Mouse (Mus musculus) mouse trophoblast stem cell (cell line): ENCODE results near the gene Zfp9.

ENCODE experiments used
- in situ Hi-C, 2 experiments: fragments of 300-500 bp; cut with MseI, MboI; formaldehyde crosslinking; loops; 2 replicates in 1 of 2; 3 replicates in 1 of 2; pipeline ENCODE4 v1.15.1; 2025

Zfp9 gene

DNA sequence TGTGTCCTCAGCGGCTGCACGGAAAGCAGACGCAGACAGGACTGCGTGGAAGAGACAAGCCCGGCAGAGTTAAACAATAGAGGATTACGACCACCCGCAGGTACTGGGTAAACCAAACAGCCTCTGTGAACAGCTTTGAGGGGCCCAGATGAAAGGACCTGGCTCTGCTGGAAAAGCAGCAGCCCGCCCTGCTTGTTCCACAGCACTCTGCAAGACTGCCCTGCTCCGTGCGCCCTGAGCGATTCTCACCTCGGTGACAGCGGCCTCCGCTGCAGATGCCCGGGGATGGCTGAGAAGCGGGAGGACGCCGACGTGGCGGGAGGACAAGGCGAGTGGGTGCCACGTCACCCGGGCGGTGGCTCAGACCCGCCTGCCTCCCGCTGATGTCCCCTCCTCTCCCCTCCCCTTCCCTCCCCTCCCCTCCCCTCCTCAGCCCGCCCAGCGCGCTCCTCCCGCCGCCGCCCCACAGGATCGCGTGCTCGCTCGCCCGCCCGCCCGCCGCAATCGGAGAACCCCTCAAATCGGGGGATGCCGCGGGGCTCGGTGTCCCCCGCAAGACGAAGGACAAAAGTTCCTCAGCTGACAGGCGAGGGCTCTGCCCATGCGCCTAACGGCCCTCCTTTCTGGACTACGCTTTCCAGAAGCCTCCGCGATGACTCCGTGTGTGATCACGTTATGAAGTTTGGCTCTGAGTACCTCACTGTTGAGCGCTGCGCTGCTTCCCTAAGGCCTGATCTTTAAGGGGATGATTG is at the start of gene Zfp9:
TSS of gene Zfp9 (minus strand) at position 364 of the 752 bp plus-strand sequence.
- in situ Hi-C loops, result no loop called here

DNA sequence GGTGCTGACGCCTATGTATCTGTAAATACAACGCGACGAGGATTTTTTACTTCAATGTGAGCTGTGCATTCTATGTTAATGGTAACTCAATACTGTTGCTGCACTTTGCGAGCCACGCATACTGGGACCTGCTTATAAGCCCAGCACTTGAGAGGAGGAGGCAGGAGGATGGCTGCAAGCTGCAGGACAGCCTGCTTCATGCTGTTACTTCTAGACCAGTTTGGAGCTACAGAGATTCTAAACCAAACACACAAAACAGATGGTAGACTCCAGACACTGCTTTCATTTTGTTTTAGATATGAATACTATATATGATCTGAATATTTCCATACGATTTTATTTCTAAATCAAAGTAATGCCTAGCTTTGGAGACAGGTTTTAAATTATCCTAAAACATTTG is 41.5 kb upstream of the Zfp9 start:
- in situ Hi-C loops, result no loop called here

DNA sequence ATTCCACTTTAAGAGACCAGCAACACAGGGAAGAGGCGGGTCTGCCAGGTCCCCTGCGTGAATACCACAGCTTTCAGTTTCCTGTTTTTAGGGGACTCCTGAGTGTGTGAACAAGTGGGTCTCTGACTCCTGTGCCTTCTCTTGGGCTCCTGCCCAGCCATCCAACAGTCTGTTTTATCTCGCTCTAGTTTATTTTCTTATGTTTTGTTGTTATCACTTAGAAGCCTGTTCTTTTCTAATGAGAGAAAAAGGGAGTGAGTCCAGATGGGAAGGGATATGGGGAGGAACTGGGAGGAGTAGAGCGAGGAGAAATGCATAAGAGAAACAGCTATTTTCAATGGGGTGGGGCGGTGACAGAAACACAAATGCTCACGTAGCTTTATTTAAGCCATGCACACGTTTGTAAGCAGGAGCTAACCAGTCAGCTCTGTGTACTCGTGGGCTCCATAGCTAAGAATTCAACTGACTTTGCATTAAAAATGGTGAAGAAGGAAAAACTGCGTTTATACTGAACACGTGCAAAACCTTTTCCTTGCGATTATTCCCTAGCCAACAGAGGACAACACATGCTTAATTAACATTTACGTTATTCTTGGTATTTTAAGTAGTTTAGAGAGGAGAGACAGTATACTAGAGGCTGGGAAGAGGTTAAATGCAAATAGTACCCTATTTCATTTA is 34.4 kb upstream of the Zfp9 start:
- in situ Hi-C loops, result no loop called here

DNA sequence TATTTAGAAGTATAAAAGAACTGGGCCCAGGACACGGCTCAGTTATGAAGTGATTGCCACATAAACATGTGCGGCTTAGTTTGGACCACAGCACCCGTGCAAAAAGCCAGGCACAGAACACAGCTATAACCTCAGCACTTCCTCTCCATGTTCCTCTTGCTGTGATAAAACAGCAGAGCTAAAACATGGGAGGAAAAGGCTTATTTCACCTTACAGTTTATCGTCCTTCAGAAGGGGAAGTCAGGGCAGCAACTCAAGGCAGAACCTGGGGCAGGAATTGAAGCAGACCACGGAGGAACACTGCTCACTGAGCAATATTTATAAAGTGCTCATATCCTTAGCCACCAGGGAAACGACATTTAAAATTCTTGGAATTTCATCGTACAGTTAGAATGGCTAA is 19.9 kb upstream of the Zfp9 start:
- in situ Hi-C loops, result no loop called here

DNA sequence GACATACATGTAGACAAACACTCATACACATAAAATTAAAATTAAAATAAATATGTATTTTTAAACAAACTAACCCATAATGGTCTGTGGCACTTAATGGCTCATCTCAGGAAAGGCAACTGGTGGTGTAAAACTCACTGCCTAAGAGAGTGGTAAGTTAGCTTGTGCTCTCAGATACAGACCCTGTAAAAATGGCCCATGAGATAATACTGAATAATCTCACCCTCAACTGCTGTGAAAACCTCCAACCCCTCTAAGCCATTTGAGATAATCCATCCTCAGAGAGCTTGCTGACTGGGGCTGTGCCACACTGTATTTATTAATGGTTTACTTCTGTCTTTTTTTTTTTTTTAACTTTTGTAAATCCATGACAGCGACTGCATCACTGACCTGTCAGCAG is 3.0 kb upstream of the Zfp9 start:
- in situ Hi-C loops, result no loop called here

DNA sequence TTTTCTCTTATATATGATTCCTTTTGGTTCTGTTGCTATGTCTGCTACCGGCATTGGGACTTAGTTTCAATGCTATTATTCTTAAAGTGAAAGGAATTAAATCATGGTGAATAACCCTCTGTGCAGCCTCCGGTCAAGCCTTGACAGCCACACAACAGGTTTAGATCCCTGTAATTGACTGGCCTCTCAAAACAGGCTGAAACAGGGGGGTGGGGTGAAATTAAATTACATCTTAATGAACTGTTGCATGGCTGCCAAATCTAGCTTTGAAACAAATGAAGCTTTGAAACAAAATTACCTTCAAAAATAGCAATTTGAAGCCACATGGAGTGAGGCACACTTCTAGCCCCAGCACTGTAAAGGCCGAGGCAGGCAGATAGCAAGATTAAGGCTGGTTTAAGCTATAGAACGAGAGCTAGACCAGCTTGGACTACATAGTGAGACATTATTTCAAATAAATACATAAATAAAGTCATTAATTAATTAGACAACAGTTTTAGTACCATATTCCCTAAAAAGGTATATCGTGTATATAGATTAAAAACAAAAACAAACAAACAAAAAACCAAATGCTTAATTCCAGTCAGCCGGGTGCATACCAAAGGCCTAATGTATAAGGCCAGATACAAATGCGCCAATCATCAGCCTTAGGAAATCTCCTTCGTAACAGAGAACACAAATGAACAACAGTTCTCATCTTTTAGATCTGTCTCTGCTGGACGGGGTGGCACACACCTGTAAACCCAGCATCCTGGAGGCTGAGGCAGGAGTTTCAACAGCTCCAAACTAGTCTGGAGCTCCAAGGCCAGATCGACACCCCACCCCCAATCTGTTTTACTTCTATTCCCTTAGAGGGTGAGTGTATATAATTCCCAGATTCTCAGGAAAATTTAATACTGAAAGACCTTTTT is 990 bp downstream of the Zfp9 start:
- in situ Hi-C loops, result no loop called here

DNA sequence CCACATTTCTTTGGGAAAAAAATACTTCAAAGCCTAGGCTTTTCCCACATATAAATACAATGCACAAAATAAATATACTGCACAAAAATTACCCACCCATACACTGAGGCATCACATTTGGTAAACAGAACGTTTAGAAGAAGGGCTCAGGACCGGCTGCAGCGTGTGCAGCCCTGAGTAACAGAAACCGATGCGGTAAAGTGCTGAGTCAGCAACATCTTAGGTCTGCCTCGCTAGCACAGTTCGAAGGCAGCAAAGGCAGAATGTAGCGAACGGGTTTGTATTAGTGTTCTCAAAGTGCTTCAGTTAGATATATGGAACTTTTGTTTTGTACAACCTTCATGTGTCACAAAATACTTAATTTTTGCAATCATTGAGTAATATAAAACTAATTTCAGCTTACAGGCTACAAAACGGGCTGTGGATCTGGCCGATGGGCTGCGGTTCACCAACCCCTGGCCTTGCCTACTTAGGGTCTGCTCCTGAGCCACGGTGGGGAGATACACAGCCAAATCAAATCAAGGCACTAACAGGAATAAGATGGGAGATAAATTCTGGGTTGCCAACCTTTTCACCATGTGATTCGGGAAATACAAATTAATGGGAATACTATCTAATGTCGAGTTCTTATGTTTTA is 16.9 kb downstream of the Zfp9 start:
- in situ Hi-C loops, result no loop called here

DNA sequence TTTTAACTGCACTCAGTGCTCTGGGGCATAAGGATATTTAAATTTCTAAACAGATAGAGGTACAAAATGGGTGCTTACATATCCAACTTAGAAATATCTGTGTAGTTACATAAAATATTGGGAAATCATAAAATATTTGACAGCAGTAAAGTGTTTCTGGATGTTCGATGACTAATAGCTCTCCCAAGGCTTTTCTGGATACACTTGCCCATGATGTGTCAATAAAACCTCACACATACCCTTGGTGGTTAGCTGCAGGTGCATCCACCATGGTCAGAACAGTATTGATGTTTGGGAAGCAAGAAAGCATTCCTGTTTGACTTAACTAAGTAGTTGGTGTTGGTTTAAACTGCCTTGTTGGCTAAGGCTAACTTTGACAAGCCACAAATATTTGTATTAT is 21.4 kb downstream of the Zfp9 start:
- in situ Hi-C loops, result no loop called here

DNA sequence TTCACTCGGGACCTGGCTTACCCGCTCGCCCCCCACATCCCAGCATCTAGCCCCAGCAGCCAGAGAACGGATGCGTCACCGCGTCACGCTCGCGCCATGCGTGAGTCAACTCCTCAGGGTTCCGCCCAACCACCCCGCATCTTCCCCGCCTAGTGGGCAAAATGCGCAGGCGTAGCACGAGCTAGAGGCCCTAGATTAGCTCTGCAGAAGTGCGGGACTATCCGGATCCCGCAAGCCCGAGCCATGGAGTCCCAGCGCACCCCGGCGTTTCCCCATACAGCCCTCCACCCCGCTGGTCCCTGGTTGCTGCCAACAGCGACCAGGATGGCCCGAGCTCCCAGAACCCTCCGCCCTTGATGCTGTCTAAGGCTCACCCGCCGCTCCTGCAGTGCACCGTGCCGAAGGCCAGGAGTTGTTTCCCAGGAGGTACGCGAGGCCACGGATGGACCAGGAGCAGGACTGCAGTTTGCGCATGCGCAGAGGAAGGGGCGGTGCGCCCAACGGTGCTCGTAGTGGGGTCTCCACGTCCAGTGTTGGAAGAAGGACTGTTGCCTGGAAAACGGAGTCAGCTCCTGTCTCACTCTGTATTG is 24.0 kb downstream of the Zfp9 start, which contains the start of gene Zfp248:
TSS of gene Zfp248 (minus strand) at position 487 of the 590 bp plus-strand sequence.
- in situ Hi-C loops, result no loop called here

DNA sequence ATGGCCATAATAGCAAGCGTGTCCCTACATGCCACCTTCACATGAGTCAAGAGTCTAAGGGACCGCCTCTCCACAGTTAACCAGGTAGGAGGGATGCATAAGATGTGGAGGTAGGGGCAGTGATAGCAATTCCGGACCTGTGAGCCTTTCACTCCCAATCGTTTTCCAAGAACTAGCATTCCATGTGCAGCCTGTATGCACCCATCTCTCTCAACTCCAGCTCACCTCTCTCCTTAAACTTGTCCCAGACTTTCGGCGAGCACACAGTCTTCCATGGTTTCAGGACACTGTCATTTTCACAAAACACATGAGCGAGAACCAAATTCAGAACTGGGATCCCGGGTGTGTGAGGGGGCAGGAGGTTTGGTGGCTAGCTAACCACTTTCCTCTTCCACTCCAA is 24.7 kb downstream of the Zfp9 start:
- in situ Hi-C loops, result no loop called here

DNA sequence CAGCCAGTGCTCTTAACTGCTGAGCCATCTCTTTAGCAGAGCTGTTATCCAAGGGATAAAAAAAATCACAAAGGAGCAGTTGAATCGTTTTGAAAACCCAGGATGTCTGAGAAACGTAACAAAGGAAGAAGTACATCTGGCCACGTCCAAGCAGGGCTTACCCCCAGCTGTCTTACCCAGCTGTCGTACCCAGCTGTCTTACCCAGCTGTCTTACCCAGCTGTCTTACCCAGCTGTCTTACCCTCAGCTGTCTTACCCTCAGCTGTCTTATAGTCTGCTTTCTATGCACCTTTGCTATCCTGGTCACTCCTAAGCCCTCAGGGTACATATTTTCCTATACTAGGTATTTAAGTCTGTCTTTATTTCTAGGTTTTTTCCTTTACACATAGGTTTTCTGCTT is 47.6 kb downstream of the Zfp9 start:
- in situ Hi-C loops, result no loop called here

DNA sequence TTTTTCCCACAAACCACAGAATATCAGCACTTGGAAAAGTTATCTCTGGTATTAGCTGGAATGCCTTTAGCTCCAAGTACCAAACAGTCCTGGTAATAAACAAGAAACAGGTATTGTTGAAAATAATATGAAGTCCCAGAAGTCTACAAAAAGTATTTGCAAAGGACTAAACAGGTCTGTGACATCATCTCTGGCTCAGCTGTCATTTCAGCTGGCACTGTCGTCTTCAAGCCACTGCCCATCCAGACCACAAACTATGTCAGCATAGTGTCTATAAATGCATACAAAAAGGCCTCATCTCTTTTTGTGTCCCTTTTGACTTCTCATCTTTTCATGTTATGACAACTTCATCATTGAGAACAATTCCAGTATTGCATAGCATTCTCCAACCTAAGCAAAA is 52.5 kb downstream of the Zfp9 start:
- in situ Hi-C loops, result no loop called here

DNA sequence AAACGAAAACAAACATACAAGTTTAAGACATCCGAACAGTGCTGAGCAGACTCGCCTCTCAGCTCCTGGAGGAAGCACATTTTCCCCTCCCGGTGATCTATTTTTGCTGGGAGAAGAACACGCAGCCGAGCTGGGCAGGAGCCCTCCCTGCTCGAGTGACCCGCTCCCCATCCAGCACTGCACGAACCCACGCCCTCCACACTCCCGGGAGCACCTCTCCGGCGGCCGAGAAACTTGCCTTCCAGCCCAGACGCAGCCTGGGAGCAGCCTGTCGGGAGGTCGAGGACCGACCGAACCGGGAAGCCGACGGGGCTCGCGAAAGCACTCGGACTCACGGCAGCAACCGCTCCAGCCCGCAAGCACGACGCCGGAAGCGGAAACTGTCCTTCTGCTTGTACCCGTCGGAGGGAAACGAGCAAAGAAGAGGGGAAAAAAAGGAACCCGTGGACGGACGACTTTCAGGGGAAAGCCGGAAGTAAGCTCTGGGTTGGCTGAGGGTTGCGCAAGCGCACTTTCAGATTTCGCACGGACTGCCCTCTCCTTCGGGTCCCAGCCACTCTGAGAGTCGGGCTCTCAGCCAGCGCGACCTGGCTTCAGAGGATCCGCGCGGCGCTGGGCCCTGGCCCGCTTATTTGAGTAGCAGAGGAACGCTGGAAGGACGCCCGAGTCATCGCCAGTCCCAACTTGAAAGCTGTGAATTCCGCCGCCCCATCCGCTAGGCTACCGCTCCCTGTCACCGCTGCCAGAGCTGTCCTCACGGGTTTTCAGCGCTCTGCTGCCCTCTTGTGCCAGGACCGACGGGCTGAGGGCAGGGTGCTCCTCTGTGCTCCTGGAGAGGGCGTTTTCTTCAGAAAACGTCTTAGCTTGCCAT is 59.8 kb downstream of the Zfp9 start, which contains the start of gene Bms1:
TSS of gene Bms1 (minus strand) at position 425 of the 871 bp plus-strand sequence.
- in situ Hi-C loops, result no loop called here
